Mouse (Mus musculus) cerebellum, adult 2 months (tissue): ENCODE results near the gene Nfkbid. TPM values are rescaled to one million over a fixed set of nuclear protein-coding genes. Genes with fewer than 3 reads are reported as not detected.

Source experiments
- DNase-seq, 2 experiments: peaks; one replicate each; pipeline ENCODE4 v3.0.0; 2021
- H3K27ac ChIP-seq: fragments of 200-500 bp; 2 replicates; pipeline ENCODE4 v1.5.1; 2012; ENCODE audit warnings: low read length, control low read depth, inconsistent platforms; ENCODE audit not compliant: insufficient read depth
- H3K27me3 ChIP-seq: fragments of 200-500 bp; 2 replicates; pipeline ENCODE4 v1.6.1; 2012; ENCODE audit warnings: inconsistent platforms, mild to moderate bottlenecking, low read length, moderate library complexity; ENCODE audit not compliant: control insufficient read depth, insufficient read depth
- H3K4me1 ChIP-seq: fragments of 200-500 bp; 2 replicates; pipeline ENCODE4 v1.6.1; 2011; ENCODE audit warnings: low read length; ENCODE audit not compliant: control insufficient read depth, insufficient read depth
- H3K4me3 ChIP-seq: fragments of 200-500 bp; replicated peaks from 2 replicates; pipeline ENCODE3; 2011; ENCODE audit warnings: mild to moderate bottlenecking, low read depth, low read length, control low read depth; ENCODE audit not compliant: insufficient read depth
- CTCF ChIP-seq: fragments of 200-500 bp; IDR thresholded peaks from 2 replicates; pipeline ENCODE4 v1.5.1; 2011; ENCODE audit warnings: low read depth, mild to moderate bottlenecking, control low read depth, low read length, moderate library complexity, borderline replicate concordance; ENCODE audit not compliant: insufficient read depth
- POLR2A ChIP-seq: fragments of 200-500 bp; IDR thresholded peaks from 2 replicates; pipeline ENCODE4 v1.6.1; 2011; ENCODE audit warnings: low read length, control low read depth, borderline replicate concordance; ENCODE audit not compliant: insufficient read depth
- WGBS: fragments of 180-500 bp; shearing (Covaris S2); methylation state at CpG from one replicate; pipeline ENCODE4 v1.1.7; 2018; 5-methylcytosine and 5-hydroxymethylcytosine counted together
- polyA plus RNA-seq: library from polyadenylated mRNA; depleted of rRNA; stranded (reverse); fragments of >200 nt; gene quantifications from 2 replicates; pipeline ENCODE4 v1.2.3, GENCODE M21; 2012; rRNA removed

Gene Nfkbid
- 5.1 and 5.4 TPM in 2 replicates for polyA plus RNA-seq

DNA sequence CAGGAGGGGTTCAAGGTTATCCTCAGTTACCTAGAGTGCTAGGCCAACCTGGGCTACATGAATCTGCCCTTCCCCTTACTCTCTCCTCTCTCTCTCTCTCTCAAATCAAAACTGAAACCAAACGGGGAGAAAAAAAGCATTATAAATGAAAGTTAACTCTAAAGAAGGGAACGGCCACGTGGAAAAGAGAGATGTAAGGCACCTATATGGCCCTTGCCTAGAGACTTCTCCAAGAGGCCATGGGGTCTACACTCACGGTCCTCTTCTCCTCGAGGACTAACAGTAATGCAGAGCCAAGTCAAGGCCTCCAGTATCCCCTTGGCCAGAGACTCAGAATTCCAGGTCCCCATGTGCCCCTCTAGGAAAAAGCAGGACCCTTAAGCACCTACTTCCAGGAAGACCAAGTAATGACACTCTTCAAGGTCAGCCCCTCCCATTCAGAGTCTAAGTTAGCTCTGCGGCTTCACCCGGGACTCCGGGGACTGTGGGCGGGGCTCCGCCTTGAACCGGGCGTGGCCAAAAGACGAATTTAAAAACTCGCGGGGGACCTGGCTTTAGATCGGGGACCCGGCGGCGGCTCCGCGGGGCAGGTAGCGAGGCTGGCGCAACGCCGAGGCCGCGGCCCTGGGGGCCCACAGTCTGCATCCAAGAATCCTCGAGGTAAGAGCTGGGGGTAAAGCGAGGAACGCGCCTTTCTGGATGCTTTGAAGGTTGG is at the start of gene Nfkbid:
Gene Nfkbid (plus strand): TSS at position 558 of the 715 bp plus-strand sequence.
- Histone ChIP-seq H3K27me3 (no peaks in the 10 kb centered on the region), H3K4me1 (peaks cover 7% of the 10 kb centered on the region; the same call in 1 of the 2 replicates), H3K27ac (peak within 1 kb of the TSS; percentile 81), H3K4me3 (peak within 1 kb of the TSS; percentile 95)
- DNase-seq = peak; percentile 67 to 71
- TF ChIP-seq POLR2A (0 out of 2 replicates have a peak, but pooled peaks have one; percentile 9), CTCF (no peak)
- WGBS = 9% methylated on average over 31 of the region's 31 CpGs

GRCm38 (mm10) chr7:30373501-30373962 is 48.0 kb upstream of the Nfkbid start:
- under 1% methylated on average over 21 of the region's 21 CpGs for WGBS
- Histone ChIP-seq H3K27me3 (no peaks in the 10 kb centered on the region), H3K4me3 (peak overlapping the region; percentile 59), H3K4me1 (no peaks in the 10 kb centered on the region), H3K27ac (peak overlapping the region; percentile 19)
- TF ChIP-seq POLR2A (peak; percentile 97), CTCF (peak; percentile 95)
- DNase-seq = peak; percentile 95 to 98

DNA sequence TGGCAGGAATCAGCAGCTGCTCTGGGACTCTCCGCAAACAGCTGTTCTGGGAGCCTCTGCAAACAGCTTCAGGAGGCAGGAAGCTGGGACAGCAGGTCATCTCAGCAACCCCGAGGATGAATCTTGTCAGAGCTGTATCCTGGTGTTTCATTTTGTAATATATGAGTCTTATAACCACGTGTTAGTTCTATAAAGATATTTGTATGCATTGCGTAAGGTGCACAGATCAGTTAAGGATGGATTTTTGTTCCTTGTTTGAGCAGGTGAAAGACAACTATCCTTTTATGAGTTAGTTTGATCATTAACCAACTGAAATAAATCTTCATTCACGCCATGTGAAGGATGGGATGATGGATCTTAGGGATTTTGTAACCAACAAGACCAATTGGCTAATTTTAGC is 41.5 kb upstream of the Nfkbid start:
- no peak for DNase-seq
- no peak overlapping the region for H3K27ac ChIP-seq
- H3K4me1 ChIP-seq = no peaks in the 10 kb centered on the region
- no peaks in the 10 kb centered on the region for H3K27me3 ChIP-seq
- H3K4me3 ChIP-seq = no peak overlapping the region
- TF ChIP-seq CTCF (no peak), POLR2A (no peak)
- WGBS = 52% methylated on average over 5 of the region's 5 CpGs

GRCm38 (mm10) chr7:30384106-30384505 is 37.4 kb upstream of the Nfkbid start:
- no peaks in the 10 kb centered on the region for H3K4me1 ChIP-seq
- WGBS = 84% methylated on average over 9 of the region's 9 CpGs
- H3K4me3 ChIP-seq = no peak overlapping the region
- no peaks in the 10 kb centered on the region for H3K27me3 ChIP-seq
- no peak for DNase-seq
- no peak overlapping the region for H3K27ac ChIP-seq
- TF ChIP-seq POLR2A (no peak), CTCF (no peak)

GRCm38 (mm10) chr7:30392746-30393520 is 28.6 kb upstream of the Nfkbid start:
- DNase-seq = no peak
- TF ChIP-seq CTCF = no peak
- TF ChIP-seq POLR2A = no peak
- Histone ChIP-seq H3K27me3 (no peaks in the 10 kb centered on the region), H3K27ac (no peak overlapping the region), H3K4me1 (no peaks in the 10 kb centered on the region), H3K4me3 (no peak overlapping the region)
- WGBS = 61% methylated on average over 4 of the region's 4 CpGs

GRCm38 (mm10) chr7:30393631-30394030 is 27.9 kb upstream of the Nfkbid start:
- TF ChIP-seq POLR2A = no peak
- no peak for TF ChIP-seq CTCF

DNA sequence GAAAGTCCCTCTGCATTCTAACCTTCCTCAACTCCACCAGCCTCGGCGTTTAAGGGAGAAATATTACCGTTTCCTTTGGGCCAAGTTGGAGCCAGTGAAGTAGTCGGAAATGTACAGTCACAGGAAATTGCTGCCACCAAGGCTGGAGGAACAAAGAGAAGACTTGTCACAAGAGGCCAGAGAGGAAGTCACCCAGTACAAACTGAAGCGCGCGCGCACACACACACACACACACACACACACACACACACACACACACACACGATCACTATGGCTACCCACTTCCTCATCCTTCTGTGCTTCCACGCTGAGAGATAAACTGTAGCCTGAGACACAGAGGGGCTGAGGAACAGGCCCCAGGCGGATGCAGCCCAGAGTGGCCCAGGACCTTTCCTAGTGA is 27.2 kb upstream of the Nfkbid start:
- DNase-seq = no peak
- TF ChIP-seq POLR2A (no peak), CTCF (no peak)
- 68% methylated on average over 11 of the region's 11 CpGs for WGBS
- Histone ChIP-seq H3K27ac (no peak overlapping the region), H3K27me3 (no peaks in the 10 kb centered on the region), H3K4me3 (no peak overlapping the region), H3K4me1 (no peaks in the 10 kb centered on the region)

More at GRCm38 (mm10) chr7:30393631-30394030, 27.9 kb upstream of the Nfkbid start:
- Histone ChIP-seq H3K27ac (no peak overlapping the region), H3K4me1 (no peaks in the 10 kb centered on the region), H3K4me3 (no peak overlapping the region), H3K27me3 (no peaks in the 10 kb centered on the region)
- no peak for DNase-seq
- WGBS = 91% methylated on average over 4 of the region's 4 CpGs

DNA sequence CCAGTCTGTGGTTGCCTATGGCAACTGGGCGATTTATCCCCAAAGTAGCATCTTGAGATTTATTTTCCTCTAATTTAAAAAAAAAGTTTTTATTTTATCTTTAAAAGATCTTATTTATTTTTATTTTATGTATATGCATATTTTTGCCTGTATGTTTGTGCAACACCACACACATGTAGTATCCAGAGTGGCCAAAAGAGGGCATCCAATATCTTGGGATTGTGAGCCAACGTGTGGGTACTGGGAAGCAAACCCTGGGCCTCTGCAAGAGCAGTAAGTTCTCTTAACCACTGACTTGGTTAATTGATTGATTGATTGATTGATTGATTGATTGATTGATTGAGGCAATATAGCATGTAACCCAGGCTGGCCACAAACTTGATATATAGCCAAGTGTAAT is 26.7 kb upstream of the Nfkbid start:
- DNase-seq = no peak
- no peak overlapping the region for H3K4me3 ChIP-seq
- no peaks in the 10 kb centered on the region for H3K4me1 ChIP-seq
- H3K27ac ChIP-seq = no peak overlapping the region
- no peaks in the 10 kb centered on the region for H3K27me3 ChIP-seq
- no peak for TF ChIP-seq POLR2A
- 0 out of 2 replicates have a peak, but pooled peaks have one; percentile 5 for TF ChIP-seq CTCF
- WGBS = 56% methylated on average over 2 of the region's 2 CpGs
